Comparison of ENCODE assay signal across 8 mouse cellular contexts in the genomic region with DNA sequence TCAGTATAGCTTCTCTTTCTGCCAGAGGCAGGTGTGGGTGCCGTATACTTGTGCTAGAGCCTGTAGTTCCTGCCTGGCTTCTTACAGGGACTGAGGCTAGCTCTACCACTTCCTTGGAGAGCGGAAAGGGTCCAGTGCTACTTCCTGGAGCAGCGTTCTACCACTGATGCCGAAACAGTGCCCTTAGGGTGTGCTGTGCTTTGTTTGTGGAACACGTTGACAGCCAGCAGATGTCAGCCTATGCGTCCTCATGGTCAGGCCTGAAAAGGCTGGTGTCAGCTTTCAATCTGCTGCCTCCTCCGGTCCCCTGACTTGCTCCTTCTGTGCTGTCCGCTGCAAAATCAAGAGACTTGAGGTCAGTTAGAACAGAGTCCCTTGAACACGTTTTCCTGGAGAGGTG. TPM values are rescaled to one million over a fixed set of nuclear protein-coding genes. Genes with fewer than 3 reads are reported as not detected.
A peak's percentile ranks its signal among the peaks of the same experiment; 100 is the strongest.
DNase-seq lines count a peak whose midpoint lies in the region; ATAC-seq and TF ChIP-seq lines count a peak whose summit lies in the region.

No protein-coding gene starts in this region.

- no peak overlapping the region for H3K4me3 ChIP-seq in testis, adult 2 months (ENCODE audit: control insufficient read depth, low read depth, low read length)
- H3K4me3 ChIP-seq in forebrain, postnatal 0 days (ENCODE audit: low read depth, low read length) = no peak overlapping the region
- no peak overlapping the region for H3K4me3 ChIP-seq in kidney, embryonic 16.5 days (ENCODE audit: low read length)
- no peak overlapping the region for H3K4me3 ChIP-seq in midbrain, embryonic 13.5 days (replicated peaks)

- no peak for DNase-seq in testis, postnatal 14 days (ENCODE audit: low spot score)
- no peak for DNase-seq in forebrain, postnatal 0 days
- DNase-seq in ovary, adult 18-20 months (ENCODE audit: low spot score) = no peak
- no peak for DNase-seq in right cerebral cortex, postnatal 36 days (ENCODE audit: low spot score in 2 of 2)
- no peak for DNase-seq in cerebellum, adult 11-12 months

- H3K27me3 ChIP-seq in testis, adult 2 months (ENCODE audit: control insufficient read depth, insufficient read depth, low read length) = no peaks in the 10 kb centered on the region
- no peaks in the 10 kb centered on the region for H3K27me3 ChIP-seq in forebrain, postnatal 0 days (ENCODE audit: insufficient read depth, low read length)
- H3K27me3 ChIP-seq in kidney, embryonic 16.5 days (ENCODE audit: insufficient read depth, low read length) = no peaks in the 10 kb centered on the region
- H3K27me3 ChIP-seq in midbrain, embryonic 13.5 days = 0 out of 2 replicates have a peak, but pooled peaks cover 6% of the 10 kb centered on the region

- 0 out of 2 replicates have a peak overlapping the region, but pooled peaks have one; percentile 18 for H3K9ac ChIP-seq in forebrain, postnatal 0 days
- H3K9ac ChIP-seq in kidney, embryonic 16.5 days (replicated peaks; ENCODE audit: low read length) = peak overlapping the region; percentile 31; the same call in 1 of the 2 replicates
- no peak overlapping the region for H3K9ac ChIP-seq in midbrain, embryonic 13.5 days (replicated peaks)

- H3K9me3 ChIP-seq in forebrain, postnatal 0 days (ENCODE audit: low read length) = no peaks in the 10 kb centered on the region
- H3K9me3 ChIP-seq in kidney, embryonic 16.5 days (ENCODE audit: low read length) = no peaks in the 10 kb centered on the region
- no peaks in the 10 kb centered on the region for H3K9me3 ChIP-seq in midbrain, embryonic 13.5 days

- no peaks in the 10 kb centered on the region for H3K36me3 ChIP-seq in testis, adult 2 months (ENCODE audit: control insufficient read depth, insufficient read depth, low read length)
- H3K36me3 ChIP-seq in forebrain, postnatal 0 days (ENCODE audit: insufficient read depth) = no peaks in the 10 kb centered on the region
- H3K36me3 ChIP-seq in kidney, embryonic 16.5 days (ENCODE audit: insufficient read depth, low read length) = peaks cover 33% of the 10 kb centered on the region
- H3K36me3 ChIP-seq in midbrain, embryonic 13.5 days = no peaks in the 10 kb centered on the region

- H3K27ac ChIP-seq in testis, adult 2 months (ENCODE audit: control insufficient read depth, insufficient read depth, low read depth, low read length) = no peak overlapping the region
- 0 out of 2 replicates have a peak overlapping the region, but pooled peaks have one; percentile 59 for H3K27ac ChIP-seq in forebrain, postnatal 0 days (ENCODE audit: low read depth, low read length)
- H3K27ac ChIP-seq in kidney, embryonic 16.5 days (ENCODE audit: low read length) = peak overlapping the region; percentile 88
- H3K27ac ChIP-seq in midbrain, embryonic 13.5 days = no peak overlapping the region

- H3K4me2 ChIP-seq in forebrain, postnatal 0 days (ENCODE audit: low read depth) = no peak overlapping the region
- H3K4me2 ChIP-seq in kidney, embryonic 16.5 days (replicated peaks; ENCODE audit: low read depth, low read length) = no peak overlapping the region
- no peak overlapping the region for H3K4me2 ChIP-seq in midbrain, embryonic 13.5 days (replicated peaks)

- TF ChIP-seq POLR2A in testis, adult 2 months (IDR thresholded peaks at IDR 0.05; ENCODE audit: control insufficient read depth, low read depth, low read length) = no peak

- peaks cover 2% of the 10 kb centered on the region; the same call in 1 of the 2 replicates for H3K4me1 ChIP-seq in testis, adult 2 months (ENCODE audit: control insufficient read depth, insufficient read depth, low read length)
- peaks cover 25% of the 10 kb centered on the region for H3K4me1 ChIP-seq in forebrain, postnatal 0 days (ENCODE audit: insufficient read depth)
- peaks cover 35% of the 10 kb centered on the region for H3K4me1 ChIP-seq in kidney, embryonic 16.5 days (ENCODE audit: insufficient read depth, low read length)
- peaks cover 33% of the 10 kb centered on the region for H3K4me1 ChIP-seq in midbrain, embryonic 13.5 days (replicated peaks)

- peak; percentile 42; the same call in 1 of the 2 replicates for TF ChIP-seq CTCF in testis, adult 2 months (IDR thresholded peaks at IDR 0.05; ENCODE audit: control insufficient read depth, insufficient read depth, insufficient replicate concordance, low read depth, low read length)
- peak; percentile 37 for TF ChIP-seq CTCF in forebrain, postnatal 0 days (IDR thresholded peaks at IDR 0.05; ENCODE audit: low read depth)

- no peak for ATAC-seq in forebrain, postnatal 0 days
- ATAC-seq in kidney, embryonic 16.5 days (ENCODE audit: low FRiP score, low TSS enrichment) = peak; percentile 56
- ATAC-seq in midbrain, embryonic 13.5 days = peak; percentile 53

- 27% methylated on average over 9 of the region's 9 CpGs for WGBS in forebrain, postnatal 0 days
- WGBS in kidney, embryonic 16.5 days = 23% methylated on average over 9 of the region's 9 CpGs
- WGBS in midbrain, embryonic 13.5 days = 23% methylated on average over 9 of the region's 9 CpGs

RNA-seq across cellular contexts. Expression of a gene that starts 52.2 kb away (rescaled TPM):
- polyA plus RNA-seq in testis, adult 2 months (2012; rRNA removed) = 33.5 and 33.9 TPM in 2 replicates
- 18.2 and 21.9 TPM in 2 replicates for total RNA-seq in forebrain, postnatal 0 days (2014; rRNA removed)
- 8.8 and 14.7 TPM in 2 replicates for polyA plus RNA-seq in forebrain, postnatal 0 days (2015; fragmentation: Nextera tagmentation; extraction: Ambion mirVana)
- 41.9 and 47.4 TPM in 2 replicates for polyA plus RNA-seq in kidney, embryonic 16.5 days (2015; fragmentation: Nextera tagmentation; extraction: Ambion mirVana)
- 12.2 and 15.4 TPM in 2 replicates for polyA plus RNA-seq in midbrain, embryonic 13.5 days (2015; fragmentation: Nextera tagmentation; extraction: Ambion mirVana)

Comparison
In these comparisons a context has a peak if more than half of its experiments do, and no peak if none do; other contexts are left out.
1. H3K27ac ChIP-seq: peak in forebrain, postnatal 0 days (single experiment) and kidney, embryonic 16.5 days (single experiment); none in testis, adult 2 months (single experiment) and midbrain, embryonic 13.5 days (single experiment).